Mouse (Mus musculus) activated CD4-positive, CD25-positive, alpha-beta regulatory T cell (primary cell): ENCODE results near the gene Mcts2. TPM values are rescaled to one million over a fixed set of nuclear protein-coding genes. Genes with fewer than 3 reads are reported as not detected.

ENCODE experiments used
- polyA plus RNA-seq, 2 experiments: library from polyadenylated mRNA; unstranded; fragments of 100-300 nt; shearing (Covaris generic); gene quantifications; one replicate each; pipeline ENCODE4 v1.2.1; 2017

Gene Mcts2
- polyA plus RNA-seq = 1 to 10 TPM; 3.7 to 5.9 TPM

GRCm38 (mm10) chr2:152686806-152687267 is at the start of gene Mcts2:
Gene Mcts2 (plus strand): TSS chr2:152687035.

GRCm38 (mm10) chr2:152669256-152669638 is 17.6 kb upstream of the Mcts2 start, which contains the start of gene H13:
Gene H13 (plus strand): TSS chr2:152669461.

DNA sequence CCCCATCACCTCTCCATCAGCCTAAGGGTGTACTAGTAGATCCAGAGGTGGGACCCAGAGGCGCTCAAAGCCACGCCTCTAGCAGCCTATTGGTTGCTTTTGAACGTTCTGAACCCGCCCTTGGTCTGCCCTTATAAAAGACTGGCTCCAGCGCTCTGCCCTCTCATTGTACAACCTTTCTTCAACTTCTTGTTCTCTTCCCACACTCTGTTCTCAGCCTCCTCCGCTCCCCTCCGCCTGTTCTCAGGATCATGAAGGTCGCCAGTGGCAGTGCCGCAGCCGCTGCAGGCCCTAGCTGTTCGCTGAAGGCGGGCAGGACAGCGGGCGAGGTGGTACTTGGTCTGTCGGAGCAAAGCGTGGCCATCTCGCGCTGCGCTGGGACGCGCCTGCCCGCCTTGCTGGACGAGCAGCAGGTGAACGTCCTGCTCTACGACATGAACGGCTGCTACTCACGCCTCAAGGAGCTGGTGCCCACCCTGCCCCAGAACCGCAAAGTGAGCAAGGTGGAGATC is 49.3 kb downstream of the Mcts2 start, which contains the start of gene Id1:
Id1 (plus strand) TSS at position 162 of the 512 bp plus-strand sequence.

Other genes starting within 250 kb of the Mcts2 start
- not detected for gene Defb23, start 222.4 kb upstream of the Mcts2 start, polyA plus RNA-seq
- gene Defb20, start 210.0 kb upstream of the Mcts2 start, polyA plus RNA-seq = not detected
- not detected for gene Defb22, start 196.9 kb upstream of the Mcts2 start, polyA plus RNA-seq
- not detected for gene Defb26, start 175.3 kb upstream of the Mcts2 start, polyA plus RNA-seq
- not detected for gene Defb28, start 168.8 kb upstream of the Mcts2 start, polyA plus RNA-seq
- gene Defb29, start 146.9 kb upstream of the Mcts2 start, polyA plus RNA-seq = not detected
- gene Gm17416, start 117.7 kb upstream of the Mcts2 start, polyA plus RNA-seq = not detected
- gene Defb21, start 114.3 kb upstream of the Mcts2 start, polyA plus RNA-seq = not detected
- not detected for gene Defb19, start 106.7 kb upstream of the Mcts2 start, polyA plus RNA-seq
- not detected for gene Defb45, start 87.6 kb upstream of the Mcts2 start, polyA plus RNA-seq
- gene Defb36, start 82.7 kb upstream of the Mcts2 start, polyA plus RNA-seq = not detected
- not detected for gene Defb25, start 64.0 kb upstream of the Mcts2 start, polyA plus RNA-seq
- not detected for gene Rem1, start 60.1 kb upstream of the Mcts2 start, polyA plus RNA-seq
- 100 to 1,000 TPM; 190 to 281 TPM for gene H13, start 17.6 kb upstream of the Mcts2 start, polyA plus RNA-seq
- 1 to 10 TPM in 1 of 2 experiments, not detected in 1; 1.3 TPM for gene Id1, start 49.2 kb downstream of the Mcts2 start, polyA plus RNA-seq
- under 1 TPM in 1 of 2 experiments, not detected in 1; 0.97 TPM for gene Cox4i2, start 67.1 kb downstream of the Mcts2 start, polyA plus RNA-seq
- gene Bcl2l1, start 144.7 kb downstream of the Mcts2 start, polyA plus RNA-seq = 10 to 100 TPM; 53.8 to 70.8 TPM
- gene Tpx2, start 160.9 kb downstream of the Mcts2 start, polyA plus RNA-seq = 10 to 100 TPM; 12.5 to 18.7 TPM
- not detected for gene Mylk2, start 224.3 kb downstream of the Mcts2 start, polyA plus RNA-seq
- gene Foxs1, start 246.2 kb downstream of the Mcts2 start, polyA plus RNA-seq = not detected